Mouse (Mus musculus) liver, adult 2 months (tissue): Measurements from ENCODE around the gene Foxd1.

Source experiments
- CTCF ChIP-seq: fragments of 200-500 bp; IDR thresholded peaks from 2 replicates; pipeline ENCODE4 v1.5.1; 2011; ENCODE audit warnings: low read depth, low read length, control low read depth
- POLR2A ChIP-seq: fragments of 200-500 bp; IDR thresholded peaks from 2 replicates; pipeline ENCODE4 v1.6.1; 2011; ENCODE audit warnings: low read length, control low read depth; ENCODE audit not compliant: insufficient read depth; ENCODE audit errors: extremely low read depth

- TF ChIP-seq CTCF (no peak), POLR2A (no peak)
Observed at GRCm38 (mm10) chr13:98369046-98369445, 15.0 kb downstream of the Foxd1 start.
